Mouse (Mus musculus) spleen, adult 2 months (tissue): ENCODE measurements at regions not wholly inside any gene's neighbourhood (a gene's known extent, or its start where the extent isn't known, plus 50 kb on each side); places are given as distances from the start of the nearest gene placed in this dataset.

Experiments used
- DNase-seq, 2 experiments: peaks; one replicate each; pipeline versions ENCODE4 v3.0.0 to v3.0.0-alpha.2; 2012 to 2021; ENCODE audit warnings: low spot score in 2 of 2, low read depth in 1 of 2
- H3K27ac ChIP-seq: fragments of 200-500 bp; 2 replicates; pipeline ENCODE4 v1.5.1; 2012; ENCODE audit warnings: low read length, inconsistent platforms; ENCODE audit not compliant: insufficient read depth
- H3K27me3 ChIP-seq: fragments of 200-500 bp; 2 replicates; pipeline ENCODE4 v1.6.1; 2012; ENCODE audit warnings: mild to moderate bottlenecking, moderate library complexity, low read length, inconsistent platforms; ENCODE audit not compliant: control insufficient read depth, insufficient read depth
- H3K36me3 ChIP-seq: fragments of 200-500 bp; 2 replicates; pipeline ENCODE4 v1.6.1; 2012; ENCODE audit warnings: mild to moderate bottlenecking, low read length, inconsistent platforms; ENCODE audit not compliant: control insufficient read depth, insufficient read depth
- H3K4me1 ChIP-seq: fragments of 200-500 bp; 2 replicates; pipeline ENCODE4 v1.6.1; 2011; ENCODE audit warnings: inconsistent platforms; ENCODE audit not compliant: control insufficient read depth, insufficient read depth, insufficient read length
- H3K4me3 ChIP-seq: fragments of 200-500 bp; 2 replicates; pipeline ENCODE4 v1.5.1; 2011; ENCODE audit warnings: mild to moderate bottlenecking, inconsistent platforms; ENCODE audit not compliant: insufficient read depth, insufficient read length; ENCODE audit errors: extremely low read depth
- CTCF ChIP-seq: fragments of 200-500 bp; IDR thresholded peaks from 2 replicates; pipeline ENCODE4 v1.5.1; 2011; ENCODE audit warnings: mild to moderate bottlenecking, inconsistent platforms; ENCODE audit not compliant: insufficient read depth, insufficient read length, insufficient replicate concordance; ENCODE audit errors: extremely low read depth
- POLR2A ChIP-seq: fragments of 200-500 bp; IDR thresholded peaks from 2 replicates; pipeline ENCODE4 v1.6.1; 2011; ENCODE audit warnings: low read depth, low read length, inconsistent platforms
- WGBS: fragments of 180-500 bp; shearing (Covaris S2); methylation state at CpG from one replicate; pipeline ENCODE4 v1.1.7; 2018; 5-methylcytosine and 5-hydroxymethylcytosine counted together

DNA sequence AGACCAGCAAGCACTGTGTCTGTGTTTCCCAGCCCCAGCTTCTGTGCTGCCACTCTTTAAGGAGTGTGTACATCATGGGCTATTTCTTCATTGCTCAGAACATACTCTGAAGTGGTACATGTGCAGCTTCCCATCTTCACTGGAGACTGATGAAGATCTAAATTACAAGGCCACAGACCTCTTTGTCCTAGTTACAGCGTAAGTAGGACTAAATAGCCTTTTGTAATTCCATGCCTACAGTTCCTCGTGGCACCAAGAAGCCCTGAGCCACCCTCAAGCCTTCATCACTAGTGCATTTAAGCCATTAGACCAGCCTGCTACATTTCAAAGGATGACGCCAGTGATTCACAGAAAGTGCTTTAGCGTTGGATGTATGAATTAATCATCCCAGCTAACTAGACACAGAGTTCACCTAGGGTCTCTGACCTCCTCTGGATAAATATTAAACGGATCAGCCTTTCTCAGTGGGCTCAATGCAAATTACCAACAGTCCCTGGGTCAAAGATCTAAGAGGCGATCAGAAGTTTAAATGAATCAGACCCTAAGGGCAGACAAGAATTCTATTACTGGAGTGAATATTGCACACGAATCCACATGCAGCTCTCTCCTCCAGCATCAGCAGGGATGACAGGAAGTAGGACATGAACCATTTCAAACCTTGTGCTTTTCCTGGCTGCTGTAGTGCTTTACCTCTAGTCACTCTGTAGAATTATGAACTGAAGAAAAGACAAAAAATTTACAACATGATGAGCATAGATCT lies 123.0 kb upstream of the Kcnh8 start:
- Histone ChIP-seq H3K4me3 (no peak overlapping the region), H3K27ac (no peak overlapping the region), H3K4me1 (no peaks in the 10 kb centered on the region), H3K27me3 (no peaks in the 10 kb centered on the region), H3K36me3 (no peaks in the 10 kb centered on the region)
- WGBS = 75% methylated on average over 7 of the region's 7 CpGs
- TF ChIP-seq CTCF = no peak
- TF ChIP-seq POLR2A = no peak
- DNase-seq = no peak

DNA sequence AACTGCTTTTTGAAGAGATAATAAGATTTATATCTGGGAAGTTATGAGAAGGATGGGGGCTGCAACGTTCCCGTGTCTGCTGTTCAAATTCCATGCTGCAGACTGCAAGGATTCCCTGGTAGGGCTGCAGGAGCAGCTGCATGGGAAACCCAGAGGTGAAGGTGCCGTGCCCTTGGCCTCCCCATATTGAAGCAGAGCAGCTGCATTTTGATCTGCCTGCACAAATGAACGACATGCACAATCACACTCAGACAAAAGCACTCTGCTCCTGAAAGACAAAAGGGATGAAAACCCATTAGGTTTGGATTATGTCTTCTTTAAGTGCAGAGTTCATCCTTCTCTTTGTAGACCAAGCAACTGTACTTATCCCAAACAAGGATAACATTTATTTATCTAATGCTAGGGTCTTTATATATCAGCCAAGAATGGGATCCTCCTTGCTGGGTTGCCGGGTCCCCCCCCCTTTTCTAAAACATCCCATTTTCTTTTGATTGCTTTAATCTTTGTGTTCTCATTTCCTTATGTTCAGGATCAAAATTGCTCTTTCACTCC lies 122.3 kb upstream of the Kcnh8 start:
- 77% methylated on average over 5 of the region's 5 CpGs for WGBS
- no peaks in the 10 kb centered on the region for H3K27me3 ChIP-seq
- no peaks in the 10 kb centered on the region for H3K36me3 ChIP-seq
- no peak for TF ChIP-seq CTCF
- TF ChIP-seq POLR2A = no peak
- no peak overlapping the region for H3K4me3 ChIP-seq
- H3K27ac ChIP-seq = no peak overlapping the region
- no peak for DNase-seq
- H3K4me1 ChIP-seq = no peaks in the 10 kb centered on the region

DNA sequence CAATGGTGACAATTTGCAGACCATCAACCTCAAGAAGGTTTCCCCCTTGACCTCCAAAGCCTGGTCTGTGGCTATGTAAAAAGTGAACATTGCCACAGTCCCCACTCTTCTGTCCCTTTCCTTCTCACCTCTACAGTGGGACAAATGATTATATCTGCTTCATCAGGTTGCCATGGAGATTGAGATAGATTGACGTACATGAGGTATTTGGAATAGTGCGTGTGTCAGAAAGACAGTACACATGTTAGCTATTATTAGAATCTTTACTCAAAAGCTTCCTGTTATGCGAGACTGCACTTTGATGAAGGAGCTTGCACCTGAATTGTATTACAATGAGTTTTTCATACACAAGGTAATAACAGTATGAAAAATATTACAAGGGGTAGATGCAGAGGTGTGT lies 95.7 kb upstream of the Kcnh8 start:
- Histone ChIP-seq H3K27ac (no peak overlapping the region), H3K36me3 (no peaks in the 10 kb centered on the region), H3K4me1 (no peaks in the 10 kb centered on the region), H3K4me3 (no peak overlapping the region), H3K27me3 (no peaks in the 10 kb centered on the region)
- TF ChIP-seq CTCF (no peak), POLR2A (no peak)
- peak in 1 of 2 experiments; percentile 11 for DNase-seq
- 43% methylated on average over 3 of the region's 3 CpGs for WGBS

DNA sequence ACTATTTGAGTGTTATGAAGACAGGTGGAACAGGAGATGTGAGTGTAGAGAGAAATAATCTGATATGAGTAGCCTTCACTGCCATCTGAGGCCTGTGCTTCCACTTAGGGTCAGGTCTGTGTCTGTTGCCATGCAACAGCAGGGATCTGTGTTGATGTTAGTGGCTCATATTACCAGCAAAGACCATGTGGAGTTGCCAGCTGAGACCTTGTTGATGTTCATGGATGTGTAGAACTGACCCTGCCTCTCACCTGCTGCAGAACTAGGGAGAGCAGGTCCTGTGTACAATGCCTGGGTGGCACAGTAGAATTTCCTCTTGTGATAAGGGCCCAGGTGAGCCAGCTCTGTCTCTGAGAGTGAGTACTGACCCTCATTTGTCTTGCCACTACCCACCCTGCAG lies 72.2 kb upstream of the Kcnh8 start:
- no peak overlapping the region for H3K27ac ChIP-seq
- DNase-seq = no peak
- no peaks in the 10 kb centered on the region for H3K27me3 ChIP-seq
- TF ChIP-seq CTCF (no peak), POLR2A (no peak)
- H3K4me1 ChIP-seq = no peaks in the 10 kb centered on the region
- H3K36me3 ChIP-seq = no peaks in the 10 kb centered on the region
- no peak overlapping the region for H3K4me3 ChIP-seq
